Comparison of ENCODE assay signal across 8 mouse cellular contexts in the genomic region with DNA sequence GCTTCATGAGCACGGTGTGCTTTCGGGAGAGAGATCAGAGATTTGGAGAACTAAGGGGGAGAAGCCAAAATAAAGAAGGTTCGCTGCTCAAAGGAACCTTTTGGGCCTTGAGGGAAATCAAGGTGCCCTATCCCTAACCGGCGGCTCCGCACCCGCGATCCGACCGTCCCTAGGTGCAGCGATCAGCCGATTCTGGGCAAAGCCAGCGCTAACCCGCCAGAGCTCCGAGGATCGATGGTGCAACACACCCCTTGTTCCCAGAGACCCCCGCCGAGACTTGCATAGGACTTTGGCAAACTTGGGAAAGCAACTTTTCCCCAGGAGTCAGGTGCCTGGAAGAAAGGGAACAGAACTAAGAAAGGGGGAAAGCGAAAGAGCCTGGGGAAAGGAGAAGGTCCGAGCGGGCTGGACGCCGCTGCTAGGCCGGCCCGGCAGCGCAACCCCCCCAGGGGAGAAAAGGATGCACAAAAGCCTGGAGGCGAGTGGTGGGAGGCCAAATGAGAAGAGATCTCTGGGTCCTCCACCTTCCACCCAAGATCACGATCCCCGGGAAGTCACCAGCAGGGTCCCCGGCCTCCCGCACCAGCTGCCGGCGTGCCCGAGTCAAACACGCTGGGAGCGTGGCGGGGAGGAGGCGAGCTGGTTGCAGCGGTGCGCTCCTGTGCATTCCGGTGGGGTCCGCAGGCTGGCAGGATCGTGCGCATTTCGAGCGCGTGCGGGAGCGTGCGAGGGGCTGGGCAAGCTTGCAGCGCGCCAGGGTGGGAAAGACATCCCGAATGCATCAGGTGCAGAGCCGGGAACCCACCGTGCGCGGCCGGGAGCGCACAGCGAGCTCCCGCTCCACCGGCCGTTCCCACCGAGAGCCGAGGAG. TPM values are rescaled to one million over a fixed set of nuclear protein-coding genes. Genes with fewer than 3 reads are reported as not detected.
DNase-seq lines count a peak whose midpoint lies in the region; ATAC-seq and TF ChIP-seq lines count a peak whose summit lies in the region.

No protein-coding gene starts in this region.

- peak in 1 of 2 experiments; percentile 44 for DNase-seq in layer of hippocampus, adult 2 months (ENCODE audit: low spot score in 2 of 2)
- no peak for DNase-seq in layer of hippocampus, adult 9-11 months
- peak; percentile 67 for DNase-seq in adrenal gland, adult 2 months
- DNase-seq in forebrain, embryonic 10.5 days (ENCODE audit: extremely low spot score, low spot score): peak; percentile 67
- peak; percentile 73 for DNase-seq in limb, embryonic 11.5 days (ENCODE audit: low spot score)
- peak; percentile 31 for DNase-seq in midbrain, postnatal 0 days (ENCODE audit: low spot score)

- no peaks in the 10 kb centered on the region for H3K9me3 ChIP-seq in forebrain, embryonic 10.5 days
- H3K9me3 ChIP-seq in hindbrain, embryonic 12.5 days (replicated peaks): no peaks in the 10 kb centered on the region
- no peaks in the 10 kb centered on the region for H3K9me3 ChIP-seq in limb, embryonic 11.5 days (ENCODE audit: control insufficient read depth, low read length)
- H3K9me3 ChIP-seq in midbrain, postnatal 0 days (ENCODE audit: low read length): no peaks in the 10 kb centered on the region

- peak overlapping the region; percentile 78 for H3K9ac ChIP-seq in hindbrain, embryonic 12.5 days
- H3K9ac ChIP-seq in limb, embryonic 11.5 days (ENCODE audit: low read length): peak overlapping the region; percentile 67
- H3K9ac ChIP-seq in midbrain, postnatal 0 days (replicated peaks; ENCODE audit: low read length, poor library complexity, severe bottlenecking): peak overlapping the region; percentile 72

- H3K4me2 ChIP-seq in hindbrain, embryonic 12.5 days (replicated peaks): peak overlapping the region; percentile 99
- peak overlapping the region; percentile 97 for H3K4me2 ChIP-seq in limb, embryonic 11.5 days (ENCODE audit: low read depth, severe bottlenecking)
- peak overlapping the region; percentile 100 for H3K4me2 ChIP-seq in midbrain, postnatal 0 days (ENCODE audit: low read depth, low read length, poor library complexity, severe bottlenecking)

- peak overlapping the region; percentile 97 for H3K27ac ChIP-seq in layer of hippocampus, adult 2 months
- peak overlapping the region; percentile 89 for H3K27ac ChIP-seq in forebrain, embryonic 10.5 days
- H3K27ac ChIP-seq in hindbrain, embryonic 12.5 days: no peak overlapping the region
- peak overlapping the region; percentile 42; the same call in 1 of the 2 replicates for H3K27ac ChIP-seq in limb, embryonic 11.5 days (replicated peaks; ENCODE audit: low read depth, low read length)
- H3K27ac ChIP-seq in midbrain, postnatal 0 days (ENCODE audit: low read depth, low read length): no peak overlapping the region

- H3K4me1 ChIP-seq in forebrain, embryonic 10.5 days: peaks cover 81% of the 10 kb centered on the region
- H3K4me1 ChIP-seq in hindbrain, embryonic 12.5 days: peaks cover 44% of the 10 kb centered on the region
- peaks cover 34% of the 10 kb centered on the region for H3K4me1 ChIP-seq in limb, embryonic 11.5 days (ENCODE audit: control insufficient read depth, insufficient read depth, low read length)
- peaks cover 4% of the 10 kb centered on the region; the same call in 1 of the 2 replicates for H3K4me1 ChIP-seq in midbrain, postnatal 0 days (ENCODE audit: insufficient read depth, low read length)

- H3K27me3 ChIP-seq in forebrain, embryonic 10.5 days (ENCODE audit: poor library complexity, severe bottlenecking): peaks cover 82% of the 10 kb centered on the region
- H3K27me3 ChIP-seq in hindbrain, embryonic 12.5 days: peaks cover 27% of the 10 kb centered on the region
- peaks cover 26% of the 10 kb centered on the region for H3K27me3 ChIP-seq in limb, embryonic 11.5 days (ENCODE audit: control insufficient read depth, insufficient read depth, low read length)
- peaks cover 24% of the 10 kb centered on the region; the same call in 1 of the 2 replicates for H3K27me3 ChIP-seq in midbrain, postnatal 0 days (ENCODE audit: insufficient read depth, low read length)

- ATAC-seq in hindbrain, embryonic 12.5 days (ENCODE audit: low FRiP score): 0 out of 2 replicates have a peak, but pooled peaks have one; percentile 21
- ATAC-seq in limb, embryonic 11.5 days (ENCODE audit: insufficient number of reproducible peaks, low FRiP score, low TSS enrichment, low read depth): 0 out of 2 replicates have a peak, but pooled peaks have one; percentile 24
- ATAC-seq in midbrain, postnatal 0 days (ENCODE audit: low FRiP score): no peak
- ATAC-seq in granulocyte monocyte progenitor cell, adult 5-6 weeks (replicated peaks; ENCODE audit: poor library complexity, severe bottlenecking): no peak; the same call in 1 of the 2 replicates

- H3K4me3 ChIP-seq in layer of hippocampus, adult 2 months: peak overlapping the region; percentile 96
- peak overlapping the region; percentile 93 for H3K4me3 ChIP-seq in forebrain, embryonic 10.5 days
- peak overlapping the region; percentile 73 for H3K4me3 ChIP-seq in hindbrain, embryonic 12.5 days
- H3K4me3 ChIP-seq in limb, embryonic 11.5 days (ENCODE audit: low read depth, low read length): peak overlapping the region; percentile 70
- H3K4me3 ChIP-seq in midbrain, postnatal 0 days (ENCODE audit: low read depth, low read length): peak overlapping the region; percentile 77

- peaks cover 37% of the 10 kb centered on the region for H3K36me3 ChIP-seq in forebrain, embryonic 10.5 days (replicated peaks)
- peaks cover 3% of the 10 kb centered on the region; the same call in 1 of the 2 replicates for H3K36me3 ChIP-seq in hindbrain, embryonic 12.5 days
- no peaks in the 10 kb centered on the region for H3K36me3 ChIP-seq in limb, embryonic 11.5 days (ENCODE audit: control insufficient read depth, insufficient read depth, low read length)
- no peaks in the 10 kb centered on the region for H3K36me3 ChIP-seq in midbrain, postnatal 0 days (ENCODE audit: insufficient read depth, low read length)

- no peak for TF ChIP-seq CTCF in layer of hippocampus, adult 2 months (conservative IDR thresholded peaks at IDR 0.05)
- no peak for TF ChIP-seq CTCF in midbrain, postnatal 0 days (IDR thresholded peaks at IDR 0.05)

- under 1% methylated on average over 65 of the region's 65 CpGs for WGBS in forebrain, embryonic 10.5 days
- WGBS in hindbrain, embryonic 12.5 days: under 1% methylated on average over 64 of the region's 65 CpGs
- under 1% methylated on average over 65 of the region's 65 CpGs for WGBS in limb, embryonic 11.5 days
- under 1% methylated on average over 59 of the region's 65 CpGs for WGBS in midbrain, postnatal 0 days

RNA-seq across cellular contexts. Expression of gene Zbtb16, which starts 1.2 kb away (rescaled TPM):
- total RNA-seq in layer of hippocampus, adult 2 months (2021): 100 to 1,000 TPM; 143 to 149 TPM
- 10 to 100 TPM; 25.6 to 73.3 TPM for total RNA-seq in adrenal gland, adult 2 months (2021)
- polyA plus RNA-seq in adrenal gland, adult 2 months (2012; rRNA removed): 17.7 and 20.4 TPM in 2 replicates
- polyA plus RNA-seq in forebrain, embryonic 10.5 days (2016; fragmentation: Nextera tagmentation; extraction: Ambion mirVana): 27.0 and 29.1 TPM in 2 replicates
- polyA plus RNA-seq in hindbrain, embryonic 12.5 days (2016; fragmentation: Nextera tagmentation; extraction: Ambion mirVana): 6.8 and 6.9 TPM in 2 replicates
- polyA plus RNA-seq in limb, embryonic 11.5 days (2014; fragmentation: Nextera tagmentation; extraction: Ambion mirVana): 5.9 and 7.5 TPM in 2 replicates
- total RNA-seq in midbrain, postnatal 0 days (2014; rRNA removed): 8.3 and 12.6 TPM in 2 replicates
- 5.5 and 6.1 TPM in 2 replicates for polyA plus RNA-seq in midbrain, postnatal 0 days (2015; fragmentation: Nextera tagmentation; extraction: Ambion mirVana)
- 6.3 and 10.0 TPM in 2 replicates for total RNA-seq in granulocyte monocyte progenitor cell, adult 5-6 weeks (2014; fragmentation: Nextera tagmentation)
- total RNA-seq in granulocyte monocyte progenitor cell, adult 5-6 weeks (2017): 7.0 and 10.1 TPM in 2 replicates

Comparison
In these comparisons a context has a peak if more than half of its experiments do, and no peak if none do; other contexts are left out.
1. H3K27ac ChIP-seq: peak in layer of hippocampus, adult 2 months (single experiment), forebrain, embryonic 10.5 days (single experiment) and limb, embryonic 11.5 days (single experiment); none in hindbrain, embryonic 12.5 days (single experiment) and midbrain, postnatal 0 days (single experiment).
2. ATAC-seq: peak in hindbrain, embryonic 12.5 days (single experiment) and limb, embryonic 11.5 days (single experiment); none in midbrain, postnatal 0 days (single experiment) and granulocyte monocyte progenitor cell, adult 5-6 weeks (single experiment).
3. Peak in every context shown above with its lines, with median percentiles within 50 percentile points of each other: H3K4me3 ChIP-seq, H3K4me2 ChIP-seq and H3K9ac ChIP-seq.